Mouse (Mus musculus): ENCODE measurements around the gene Ptms. TPM values are rescaled to one million over a fixed set of nuclear protein-coding genes. Genes with fewer than 3 reads are reported as not detected.
"Not testable (repeated sequence)": the region's sequence is repeated elsewhere in the genome, so short reads cannot be mapped to it uniquely, and the experiment has no call there.

The Ptms gene
- polyA plus RNA-seq, 1 experiment from 2014 or later = 203 TPM

- Histone ChIP-seq H3K4me1 (ENCODE audit: control insufficient read depth, insufficient read depth, low read length) (peaks cover 8% of the 10 kb centered on the region), H3K4me3 (ENCODE audit: low read length) (peak overlapping the region; percentile 65), H3K27ac (ENCODE audit: low read length) (peak overlapping the region; percentile 98), H3K9ac (ENCODE audit: low read length) (peak overlapping the region; percentile 81), H3K9me3 (replicated peaks; ENCODE audit: control insufficient read depth, low read length) (no peaks in the 10 kb centered on the region), H3K36me3 (ENCODE audit: control insufficient read depth, insufficient read depth) (no peaks in the 10 kb centered on the region), H3K27me3 (ENCODE audit: control insufficient read depth, insufficient read depth, low read length) (peaks cover 2% of the 10 kb centered on the region; the same call in 1 of the 2 replicates), H3K4me2 (ENCODE audit: low read depth, low read length) (peak overlapping the region; percentile 90)
- peak; percentile 82 for ATAC-seq (replicated peaks; ENCODE audit: extremely low read depth, insufficient read depth, low FRiP score)
- WGBS = under 1% methylated on average over 23 of the region's 23 CpGs
These were observed 16.2 kb downstream of the Ptms start for GRCm38 (mm10) chr6:124903580-124904151.

DNA sequence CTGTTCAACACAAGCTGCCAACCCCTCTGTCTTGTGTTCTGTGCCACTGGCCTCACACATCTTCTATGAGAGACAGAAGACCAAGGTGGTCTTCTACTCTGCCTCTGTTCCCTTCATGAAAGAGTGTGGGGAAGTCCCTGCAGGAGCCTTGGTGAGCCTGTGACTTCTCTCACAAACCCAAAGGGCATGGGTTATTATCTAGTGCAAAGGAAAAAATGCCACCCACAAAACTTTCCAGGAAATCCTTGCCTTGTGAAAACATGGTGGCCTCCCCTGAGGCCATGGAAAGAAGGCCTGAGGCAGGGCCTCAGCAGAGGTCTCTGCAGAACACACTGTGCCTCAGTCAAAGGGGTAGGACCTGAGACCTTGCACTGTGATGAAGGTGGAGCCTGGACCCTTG, 18.1 kb downstream of the Ptms start:
- Histone ChIP-seq H3K36me3 (ENCODE audit: control insufficient read depth, insufficient read depth) (no peaks in the 10 kb centered on the region), H3K9me3 (replicated peaks; ENCODE audit: control insufficient read depth, low read length) (no peaks in the 10 kb centered on the region), H3K27ac (ENCODE audit: low read length) (no peak overlapping the region), H3K4me2 (ENCODE audit: low read depth, low read length) (no peak overlapping the region), H3K4me3 (ENCODE audit: low read length) (no peak overlapping the region), H3K4me1 (ENCODE audit: control insufficient read depth, insufficient read depth, low read length) (peaks cover 8% of the 10 kb centered on the region), H3K9ac (ENCODE audit: low read length) (no peak overlapping the region), H3K27me3 (ENCODE audit: control insufficient read depth, insufficient read depth, low read length) (no peaks in the 10 kb centered on the region)
- ATAC-seq (replicated peaks; ENCODE audit: extremely low read depth, insufficient read depth, low FRiP score) = no peak

DNA sequence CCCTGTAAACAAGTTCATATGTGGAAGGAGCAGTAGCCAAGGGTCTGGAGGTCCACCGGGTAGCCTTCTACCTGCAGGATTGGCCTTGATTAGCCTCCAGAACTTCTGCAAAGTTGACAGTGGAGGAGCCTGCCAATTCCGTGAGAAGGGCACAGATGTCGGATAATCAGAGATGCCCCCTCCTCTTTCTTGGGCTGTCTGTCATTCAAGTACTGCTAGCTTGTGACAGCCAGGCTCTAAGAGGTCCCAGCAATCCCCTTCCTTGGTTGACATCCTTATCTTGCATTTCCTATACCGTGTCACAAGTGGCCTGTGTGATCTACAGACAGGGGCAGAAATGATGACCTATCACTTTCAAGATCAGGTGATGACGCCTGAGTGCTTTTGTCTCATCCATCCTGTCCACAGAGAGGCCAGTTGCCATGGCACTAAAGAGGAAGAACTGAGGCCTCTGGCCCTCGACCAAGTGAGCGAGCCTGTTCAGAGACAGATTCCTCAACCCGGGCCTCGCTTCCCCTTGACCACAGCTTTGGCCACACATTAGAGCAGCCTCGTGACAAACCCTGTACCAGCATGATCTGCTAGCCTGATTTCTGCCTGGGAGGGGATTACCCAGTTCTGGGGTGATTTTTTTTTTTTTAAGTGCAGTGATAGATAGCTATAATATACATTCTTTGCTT, 19.0 kb downstream of the Ptms start:
- peaks cover 8% of the 10 kb centered on the region for H3K4me1 ChIP-seq (ENCODE audit: control insufficient read depth, insufficient read depth, low read length)
- H3K9me3 ChIP-seq (replicated peaks; ENCODE audit: control insufficient read depth, low read length) = no peaks in the 10 kb centered on the region
- H3K9ac ChIP-seq (ENCODE audit: low read length) = no peak overlapping the region
- ATAC-seq (replicated peaks; ENCODE audit: extremely low read depth, insufficient read depth, low FRiP score) = no peak
- peak overlapping the region; percentile 44; the same call in 1 of the 2 replicates for H3K27ac ChIP-seq (ENCODE audit: low read length)
- no peaks in the 10 kb centered on the region for H3K36me3 ChIP-seq (ENCODE audit: control insufficient read depth, insufficient read depth)
- 31% methylated on average over 10 of the region's 10 CpGs for WGBS
- H3K27me3 ChIP-seq (ENCODE audit: control insufficient read depth, insufficient read depth, low read length) = no peaks in the 10 kb centered on the region
- H3K4me3 ChIP-seq (ENCODE audit: low read length) = no peak overlapping the region
- H3K4me2 ChIP-seq (ENCODE audit: low read depth, low read length) = no peak overlapping the region

DNA sequence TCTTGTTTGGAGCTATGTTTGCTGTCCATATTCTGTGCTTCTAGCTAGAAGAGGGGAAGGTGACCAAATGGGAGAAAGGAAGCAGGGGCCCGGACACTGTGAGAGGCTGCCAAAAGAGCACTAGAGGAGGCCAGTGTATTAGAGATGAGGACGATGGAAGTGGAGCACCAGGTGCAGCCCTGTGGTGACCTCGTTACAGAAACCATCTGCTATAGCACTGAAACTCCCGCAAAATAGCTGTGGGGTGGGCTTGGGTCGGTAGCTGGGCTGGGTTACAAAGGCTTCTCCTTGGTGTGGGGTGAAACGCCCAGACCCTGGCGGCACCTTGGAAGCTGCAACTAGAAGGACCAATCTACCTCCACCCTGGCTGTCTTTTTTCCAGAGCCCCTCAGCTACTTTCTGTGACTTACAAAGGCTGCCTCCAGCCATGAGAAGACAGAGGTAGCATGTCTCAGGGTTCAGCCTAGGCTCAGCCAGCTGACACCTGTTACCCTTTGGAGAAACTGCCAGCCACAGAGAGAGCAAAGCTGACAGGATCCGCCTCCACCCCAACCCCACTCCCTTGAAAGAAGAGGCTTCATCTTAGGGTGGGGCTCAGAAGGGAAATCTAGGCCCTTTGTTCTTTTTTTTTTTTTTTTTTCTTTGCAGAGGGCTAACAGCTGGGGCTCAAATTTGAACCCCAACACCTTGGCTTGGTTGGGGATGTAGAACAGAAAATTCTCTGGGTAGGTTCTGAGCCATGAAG, 19.7 kb downstream of the Ptms start:
- no peak for ATAC-seq (replicated peaks; ENCODE audit: extremely low read depth, insufficient read depth, low FRiP score)
- no peak overlapping the region for H3K4me3 ChIP-seq (ENCODE audit: low read length)
- H3K27ac ChIP-seq (ENCODE audit: low read length) = peak overlapping the region; percentile 57
- WGBS = 59% methylated on average over 8 of the region's 8 CpGs
- H3K27me3 ChIP-seq (ENCODE audit: control insufficient read depth, insufficient read depth, low read length) = no peaks in the 10 kb centered on the region
- no peaks in the 10 kb centered on the region for H3K9me3 ChIP-seq (replicated peaks; ENCODE audit: control insufficient read depth, low read length)
- no peak overlapping the region for H3K4me2 ChIP-seq (ENCODE audit: low read depth, low read length)
- peaks cover 7% of the 10 kb centered on the region for H3K4me1 ChIP-seq (ENCODE audit: control insufficient read depth, insufficient read depth, low read length)
- H3K36me3 ChIP-seq (ENCODE audit: control insufficient read depth, insufficient read depth) = no peaks in the 10 kb centered on the region
- no peak overlapping the region for H3K9ac ChIP-seq (ENCODE audit: low read length)

DNA sequence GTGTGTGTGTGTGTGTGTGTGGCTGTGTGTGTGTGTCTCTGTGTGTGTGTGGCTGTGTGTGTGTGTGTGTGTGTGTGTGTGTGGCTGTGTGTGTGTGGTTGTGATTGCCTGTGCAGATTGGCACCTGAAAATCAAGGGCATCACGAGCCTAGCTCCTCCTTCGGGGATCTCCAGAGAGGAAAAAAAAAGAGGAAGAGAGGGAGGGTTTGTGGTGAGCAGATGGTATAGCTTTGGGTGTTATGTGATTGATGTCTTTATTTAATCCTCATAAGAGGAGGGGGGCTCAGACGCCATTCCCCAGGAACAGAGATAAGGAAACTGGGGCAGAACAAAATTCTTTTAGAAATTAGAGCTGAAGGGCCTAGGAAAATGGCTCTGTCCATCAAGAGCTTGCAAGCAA, 21.5 kb downstream of the Ptms start:
- Histone ChIP-seq H3K4me1 (ENCODE audit: control insufficient read depth, insufficient read depth, low read length) (no peaks in the 10 kb centered on the region), H3K4me3 (ENCODE audit: low read length) (no peak overlapping the region), H3K9me3 (replicated peaks; ENCODE audit: control insufficient read depth, low read length) (no peaks in the 10 kb centered on the region), H3K36me3 (ENCODE audit: control insufficient read depth, insufficient read depth) (no peaks in the 10 kb centered on the region), H3K4me2 (ENCODE audit: low read depth, low read length) (no peak overlapping the region), H3K9ac (ENCODE audit: low read length) (no peak overlapping the region), H3K27ac (ENCODE audit: low read length) (no peak overlapping the region), H3K27me3 (ENCODE audit: control insufficient read depth, insufficient read depth, low read length) (no peaks in the 10 kb centered on the region)
- ATAC-seq (replicated peaks; ENCODE audit: extremely low read depth, insufficient read depth, low FRiP score) = no peak
- WGBS = 30% methylated on average over 3 of the region's 3 CpGs

DNA sequence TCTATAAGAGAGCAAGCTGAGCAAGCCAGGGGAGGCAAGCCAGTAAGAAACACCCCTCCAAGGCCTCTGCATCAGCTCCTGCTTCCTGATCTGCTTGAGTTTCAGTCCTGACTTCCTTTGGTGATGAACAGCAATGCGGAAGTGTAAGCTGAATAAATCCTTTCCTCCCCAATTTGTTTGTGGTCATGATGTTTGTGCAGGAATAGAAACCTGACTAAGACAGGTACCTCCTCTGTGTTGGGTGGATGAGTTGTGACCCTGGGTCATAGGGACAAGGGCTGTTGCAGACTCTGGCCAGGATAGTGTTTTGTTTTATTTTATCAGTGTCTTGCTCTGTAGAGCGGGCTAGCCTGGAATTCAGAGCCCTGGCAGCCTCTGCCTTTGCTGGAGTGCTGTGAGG, 25.8 kb downstream of the Ptms start:
- not testable (repeated sequence) for H3K27me3 ChIP-seq (ENCODE audit: control insufficient read depth, insufficient read depth, low read length); ATAC-seq (replicated peaks; ENCODE audit: extremely low read depth, insufficient read depth, low FRiP score); H3K27ac ChIP-seq (ENCODE audit: low read length); H3K4me2 ChIP-seq (ENCODE audit: low read depth, low read length); H3K36me3 ChIP-seq (ENCODE audit: control insufficient read depth, insufficient read depth); H3K9me3 ChIP-seq (replicated peaks; ENCODE audit: control insufficient read depth, low read length); H3K4me3 ChIP-seq (ENCODE audit: low read length); H3K4me1 ChIP-seq (ENCODE audit: control insufficient read depth, insufficient read depth, low read length); H3K9ac ChIP-seq (ENCODE audit: low read length)
- 84% methylated on average over 2 of the region's 2 CpGs for WGBS

GRCm38 (mm10) chr6:124890997-124891396, 28.9 kb downstream of the Ptms start:
- Histone ChIP-seq H3K4me1 (ENCODE audit: control insufficient read depth, insufficient read depth, low read length) (no peaks in the 10 kb centered on the region), H3K27me3 (ENCODE audit: control insufficient read depth, insufficient read depth, low read length) (no peaks in the 10 kb centered on the region), H3K9ac (ENCODE audit: low read length) (no peak overlapping the region), H3K4me3 (ENCODE audit: low read length) (no peak overlapping the region), H3K9me3 (replicated peaks; ENCODE audit: control insufficient read depth, low read length) (no peaks in the 10 kb centered on the region), H3K4me2 (ENCODE audit: low read depth, low read length) (no peak overlapping the region), H3K36me3 (ENCODE audit: control insufficient read depth, insufficient read depth) (no peaks in the 10 kb centered on the region), H3K27ac (ENCODE audit: low read length) (no peak overlapping the region)
- no peak for ATAC-seq (replicated peaks; ENCODE audit: extremely low read depth, insufficient read depth, low FRiP score)
- WGBS = 54% methylated on average over 6 of the region's 6 CpGs

DNA sequence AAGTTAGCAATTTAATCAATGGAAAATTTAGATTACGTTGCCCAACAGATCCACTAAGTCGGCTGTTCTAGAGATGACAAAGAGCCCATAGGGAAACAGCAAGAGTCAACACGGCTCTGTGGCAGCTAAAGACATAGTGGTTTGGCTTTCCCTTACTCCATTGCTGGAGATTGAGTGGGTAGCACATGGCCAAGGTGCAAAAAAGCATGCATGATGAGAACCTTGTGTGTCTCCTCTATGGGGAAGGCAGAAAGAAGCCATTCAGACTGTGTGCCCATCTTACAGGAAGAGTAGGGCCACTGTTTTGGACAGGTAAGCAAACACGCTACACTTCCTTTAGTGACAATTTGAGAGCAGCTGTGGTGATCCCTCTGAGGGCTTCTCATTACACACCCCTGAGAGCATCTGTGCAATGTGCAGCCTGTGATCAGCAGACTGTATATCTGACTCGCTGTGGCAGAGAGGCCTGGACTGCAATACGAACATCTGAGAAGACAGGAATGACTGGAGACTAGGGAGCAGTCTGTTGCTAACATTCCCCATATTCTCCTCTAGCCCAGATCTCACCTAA, 31.3 kb downstream of the Ptms start:
- no peaks in the 10 kb centered on the region for H3K36me3 ChIP-seq (ENCODE audit: control insufficient read depth, insufficient read depth)
- H3K4me1 ChIP-seq (ENCODE audit: control insufficient read depth, insufficient read depth, low read length) = peaks cover 6% of the 10 kb centered on the region; the same call in 1 of the 2 replicates
- 86% methylated on average over 6 of the region's 6 CpGs for WGBS
- no peak overlapping the region for H3K4me3 ChIP-seq (ENCODE audit: low read length)
- H3K27me3 ChIP-seq (ENCODE audit: control insufficient read depth, insufficient read depth, low read length) = no peaks in the 10 kb centered on the region
- H3K27ac ChIP-seq (ENCODE audit: low read length) = no peak overlapping the region
- H3K9me3 ChIP-seq (replicated peaks; ENCODE audit: control insufficient read depth, low read length) = no peaks in the 10 kb centered on the region
- H3K9ac ChIP-seq (ENCODE audit: low read length) = no peak overlapping the region
- ATAC-seq (replicated peaks; ENCODE audit: extremely low read depth, insufficient read depth, low FRiP score) = no peak
- no peak overlapping the region for H3K4me2 ChIP-seq (ENCODE audit: low read depth, low read length)

- H3K36me3 ChIP-seq (ENCODE audit: control insufficient read depth, insufficient read depth) = no peaks in the 10 kb centered on the region
- no peaks in the 10 kb centered on the region for H3K27me3 ChIP-seq (ENCODE audit: control insufficient read depth, insufficient read depth, low read length)
- H3K4me2 ChIP-seq (ENCODE audit: low read depth, low read length) = no peak within 1 kb of the TSS
- H3K9ac ChIP-seq (ENCODE audit: low read length) = no peak within 1 kb of the TSS
- H3K4me1 ChIP-seq (ENCODE audit: control insufficient read depth, insufficient read depth, low read length) = peaks cover 6% of the 10 kb centered on the region; the same call in 1 of the 2 replicates
- ATAC-seq (replicated peaks; ENCODE audit: extremely low read depth, insufficient read depth, low FRiP score) = no peak
- H3K4me3 ChIP-seq (ENCODE audit: low read length) = no peak within 1 kb of the TSS
- no peaks in the 10 kb centered on the region for H3K9me3 ChIP-seq (replicated peaks; ENCODE audit: control insufficient read depth, low read length)
- no peak within 1 kb of the TSS for H3K27ac ChIP-seq (ENCODE audit: low read length)
- 80% methylated on average over 9 of the region's 9 CpGs for WGBS
These were observed 31.9 kb downstream of the Ptms start, which contains the start of gene Cd4 for GRCm38 (mm10) chr6:124887986-124888385. Cd4 (minus strand) TSS chr6:124888221.
